Mouse (Mus musculus): Measurements from ENCODE around the gene Tmem8. TPM values are rescaled to one million over a fixed set of nuclear protein-coding genes. Genes with fewer than 3 reads are reported as not detected.
"Not testable (repeated sequence)": the region's sequence is repeated elsewhere in the genome, so short reads cannot be mapped to it uniquely, and the experiment has no call there.

The Tmem8 gene
- polyA plus RNA-seq, 1 experiment from 2014 or later: 2.1 TPM

DNA sequence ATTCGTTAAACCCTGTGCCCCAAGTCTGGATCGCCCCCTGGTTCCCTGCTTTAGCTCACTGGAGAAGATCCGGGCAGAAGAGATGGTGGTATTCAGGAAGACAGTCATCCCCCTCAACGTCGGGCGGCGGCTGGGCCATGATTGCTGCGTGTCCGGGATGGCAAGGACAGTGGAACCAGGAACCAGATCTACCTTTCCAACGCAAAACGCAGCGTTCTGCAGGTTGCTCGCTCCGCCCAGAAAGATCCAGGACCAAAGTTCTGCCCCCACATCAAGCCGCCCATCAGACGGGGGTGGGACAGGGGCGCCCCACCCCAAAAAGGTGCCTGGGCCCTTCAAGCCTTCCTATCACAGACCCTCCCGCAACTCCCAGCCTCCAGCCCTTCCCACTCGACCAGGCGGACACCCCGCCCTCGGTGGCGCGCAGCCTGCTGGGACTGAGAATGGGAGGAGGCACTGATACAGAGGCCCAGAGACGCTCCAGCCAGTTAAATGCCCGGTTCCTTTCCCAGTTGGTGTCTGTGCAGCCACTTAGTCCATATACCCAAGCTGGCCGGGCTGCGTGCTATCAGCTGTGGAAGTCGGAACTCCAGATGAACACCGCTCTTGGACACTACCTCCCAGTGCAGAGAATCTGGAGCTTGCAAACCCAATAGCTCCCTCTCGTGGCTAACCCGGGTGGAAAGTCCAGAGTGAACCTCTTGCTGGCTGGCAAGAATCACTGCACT is 23.0 kb upstream of the Tmem8 start, which contains the start of gene Decr2:
Decr2 (minus strand) TSS at position 433 of the 728 bp plus-strand sequence.
- 3% methylated on average over 32 of the region's 32 CpGs for WGBS
- peaks cover 18% of the 10 kb centered on the region; the same call in 1 of the 2 replicates for H3K36me3 ChIP-seq (replicated peaks)
- peak; percentile 87 for ATAC-seq (ENCODE audit: low FRiP score)
- peaks cover 20% of the 10 kb centered on the region for H3K4me1 ChIP-seq
- peak within 1 kb of the TSS; percentile 88 for H3K4me2 ChIP-seq
- no peaks in the 10 kb centered on the region for H3K9me3 ChIP-seq
- peak within 1 kb of the TSS; percentile 65 for H3K9ac ChIP-seq
- H3K4me3 ChIP-seq (replicated peaks): peak within 1 kb of the TSS; percentile 54
- H3K27me3 ChIP-seq: no peaks in the 10 kb centered on the region
- peak within 1 kb of the TSS; percentile 80 for H3K27ac ChIP-seq

GRCm38 (mm10) chr17:26094531-26095110 is 18.5 kb upstream of the Tmem8 start:
- Histone ChIP-seq H3K27me3 (no peaks in the 10 kb centered on the region), H3K9me3 (no peaks in the 10 kb centered on the region), H3K4me3 (replicated peaks) (peak overlapping the region; percentile 54), H3K4me1 (peaks cover 24% of the 10 kb centered on the region), H3K27ac (peak overlapping the region; percentile 67; the same call in 1 of the 2 replicates), H3K36me3 (replicated peaks) (peaks cover 15% of the 10 kb centered on the region; the same call in 1 of the 2 replicates), H3K9ac (peak overlapping the region; percentile 76), H3K4me2 (peak overlapping the region; percentile 77)
- 21% methylated on average over 9 of the region's 9 CpGs for WGBS
- peak; percentile 18; the same call in 1 of the 2 replicates for ATAC-seq (ENCODE audit: low FRiP score)

DNA sequence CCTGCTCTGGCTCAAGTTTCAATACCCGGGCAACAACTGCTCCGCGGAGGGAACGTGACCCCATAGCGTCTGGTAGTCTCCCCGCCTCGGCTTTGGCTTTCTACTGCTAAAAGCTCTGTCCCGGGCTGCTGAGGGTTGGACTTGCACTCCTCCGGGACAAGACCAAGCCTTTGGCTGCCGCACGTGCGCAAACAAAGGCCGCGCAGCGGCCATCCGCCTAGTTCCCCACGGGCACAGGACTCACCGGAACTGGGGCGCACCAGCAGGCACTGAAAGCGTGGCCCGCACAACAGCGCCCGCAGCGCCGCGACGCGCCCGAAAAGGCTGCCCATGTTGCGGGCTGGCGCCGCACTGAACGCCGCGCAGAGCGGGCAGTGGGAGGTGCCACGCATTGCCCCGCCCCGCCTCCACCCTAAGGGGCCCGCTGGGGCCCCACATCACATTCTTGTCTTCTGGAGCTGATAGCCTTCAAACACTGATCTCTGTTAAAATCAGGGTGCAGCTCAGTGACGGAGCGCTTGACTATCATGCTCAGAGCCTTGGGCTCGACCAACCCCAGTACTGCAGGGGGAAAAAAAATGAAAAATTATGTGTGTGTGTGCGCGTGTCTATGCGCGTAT is 17.9 kb upstream of the Tmem8 start, which contains the start of gene Nme4:
Nme4 (minus strand) TSS at position 482 of the 620 bp plus-strand sequence.
- no peaks in the 10 kb centered on the region for H3K27me3 ChIP-seq
- peak within 1 kb of the TSS; percentile 67 for H3K27ac ChIP-seq
- WGBS: 4% methylated on average over 47 of the region's 47 CpGs
- H3K4me1 ChIP-seq: peaks cover 18% of the 10 kb centered on the region
- H3K9me3 ChIP-seq: no peaks in the 10 kb centered on the region
- H3K9ac ChIP-seq: peak within 1 kb of the TSS; percentile 76
- ATAC-seq (ENCODE audit: low FRiP score): peak; percentile 71
- peak within 1 kb of the TSS; percentile 54 for H3K4me3 ChIP-seq (replicated peaks)
- H3K4me2 ChIP-seq: peak within 1 kb of the TSS; percentile 77
- H3K36me3 ChIP-seq (replicated peaks): peaks cover 15% of the 10 kb centered on the region; the same call in 1 of the 2 replicates

DNA sequence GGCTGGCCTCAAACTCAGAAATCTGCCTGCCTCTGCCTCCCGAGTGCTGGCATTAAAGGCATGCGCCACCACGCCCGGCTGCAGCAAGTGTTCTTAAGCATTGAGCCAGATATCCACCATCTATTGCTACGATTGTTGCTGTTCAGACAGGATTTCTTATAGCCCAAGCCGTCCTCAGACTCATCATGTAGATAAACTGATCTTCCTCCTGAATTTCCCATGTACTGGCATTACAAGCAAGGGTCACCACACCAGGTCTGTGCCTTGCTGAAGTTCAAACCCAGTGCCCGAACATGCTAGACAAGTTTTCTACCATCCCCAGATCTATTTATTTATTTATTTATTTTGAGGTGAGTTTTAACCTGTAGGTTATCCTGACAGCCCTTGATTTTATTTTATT is 14.6 kb upstream of the Tmem8 start:
- Histone ChIP-seq H3K9me3 (no peaks in the 10 kb centered on the region), H3K4me2 (no peak overlapping the region), H3K4me3 (replicated peaks) (no peak overlapping the region), H3K27me3 (no peaks in the 10 kb centered on the region), H3K36me3 (replicated peaks) (0 out of 2 replicates have a peak, but pooled peaks cover 3% of the 10 kb centered on the region), H3K9ac (no peak overlapping the region), H3K27ac (no peak overlapping the region), H3K4me1 (peaks cover 18% of the 10 kb centered on the region)
- no peak for ATAC-seq (ENCODE audit: low FRiP score)
- WGBS: 94% methylated on average over 7 of the region's 7 CpGs

- ATAC-seq (ENCODE audit: low FRiP score); H3K9ac ChIP-seq; H3K36me3 ChIP-seq (replicated peaks); H3K4me3 ChIP-seq (replicated peaks); H3K4me2 ChIP-seq; H3K27ac ChIP-seq; H3K9me3 ChIP-seq; H3K27me3 ChIP-seq: not testable (repeated sequence)
- WGBS: 68% methylated on average over 3 of the region's 3 CpGs
- peaks cover 13% of the 10 kb centered on the region for H3K4me1 ChIP-seq
Observed at GRCm38 (mm10) chr17:26099316-26099715, 13.8 kb upstream of the Tmem8 start.

DNA sequence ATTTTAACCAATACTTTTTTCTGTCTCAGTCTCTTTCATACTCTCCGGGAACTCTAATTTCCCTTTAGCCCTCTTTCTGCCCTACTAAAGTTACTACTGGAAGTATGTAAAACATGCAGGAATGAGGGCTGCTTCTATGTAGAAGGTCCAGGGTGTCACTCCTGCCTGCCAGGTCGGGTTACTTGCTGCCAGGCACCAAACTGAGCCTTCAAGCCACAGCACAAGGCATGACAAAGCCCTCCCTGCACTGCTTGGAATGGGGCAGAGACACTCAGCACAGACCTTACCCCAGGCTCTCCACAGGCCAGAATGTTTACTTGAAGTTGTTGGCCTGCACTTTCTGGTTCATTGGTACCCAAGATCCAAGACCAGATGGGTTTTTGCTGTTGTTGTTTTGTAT is 12.9 kb upstream of the Tmem8 start:
- no peaks in the 10 kb centered on the region for H3K36me3 ChIP-seq (replicated peaks)
- 49% methylated on average over 2 of the region's 2 CpGs for WGBS
- peaks cover 5% of the 10 kb centered on the region; the same call in 1 of the 2 replicates for H3K4me1 ChIP-seq
- H3K4me2 ChIP-seq: no peak overlapping the region
- no peak overlapping the region for H3K9ac ChIP-seq
- no peak overlapping the region for H3K27ac ChIP-seq
- H3K9me3 ChIP-seq: no peaks in the 10 kb centered on the region
- no peak overlapping the region for H3K4me3 ChIP-seq (replicated peaks)
- no peak for ATAC-seq (ENCODE audit: low FRiP score)
- no peaks in the 10 kb centered on the region for H3K27me3 ChIP-seq

DNA sequence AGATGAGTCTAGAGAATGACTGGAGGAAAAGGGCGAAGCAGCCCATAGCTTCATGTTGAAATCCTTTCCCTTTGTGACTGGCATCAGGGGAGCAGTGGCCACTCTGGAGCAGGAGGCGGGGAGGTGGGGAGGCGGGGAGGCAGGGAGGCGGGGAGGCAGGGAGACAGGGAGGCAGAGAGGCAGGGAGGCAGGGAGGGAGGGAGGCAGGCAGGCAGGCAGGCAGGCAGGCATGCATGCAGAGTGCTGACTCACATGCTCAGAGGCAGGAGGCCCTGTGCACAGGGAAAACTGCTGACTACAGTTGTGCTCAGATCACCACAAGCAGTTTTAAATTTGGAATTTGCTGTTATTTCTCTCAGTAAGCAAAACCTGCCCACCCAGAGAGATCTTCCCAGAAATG is 11.6 kb upstream of the Tmem8 start:
- Histone ChIP-seq H3K27ac (no peak overlapping the region), H3K4me1 (no peaks in the 10 kb centered on the region), H3K27me3 (no peaks in the 10 kb centered on the region), H3K36me3 (replicated peaks) (no peaks in the 10 kb centered on the region), H3K9ac (no peak overlapping the region), H3K9me3 (no peaks in the 10 kb centered on the region), H3K4me2 (no peak overlapping the region), H3K4me3 (replicated peaks) (no peak overlapping the region)
- WGBS: 42% methylated on average over 3 of the region's 4 CpGs
- no peak for ATAC-seq (ENCODE audit: low FRiP score)

GRCm38 (mm10) chr17:26105619-26106018 is 7.5 kb upstream of the Tmem8 start:
- no peak for ATAC-seq (ENCODE audit: low FRiP score)
- no peaks in the 10 kb centered on the region for H3K36me3 ChIP-seq (replicated peaks)
- H3K4me1 ChIP-seq: peaks cover 2% of the 10 kb centered on the region; the same call in 1 of the 2 replicates
- no peaks in the 10 kb centered on the region for H3K9me3 ChIP-seq
- no peak overlapping the region for H3K27ac ChIP-seq
- H3K4me3 ChIP-seq (replicated peaks): no peak overlapping the region
- H3K4me2 ChIP-seq: no peak overlapping the region
- WGBS: 69% methylated on average over 3 of the region's 4 CpGs
- no peak overlapping the region for H3K9ac ChIP-seq
- H3K27me3 ChIP-seq: peaks cover 6% of the 10 kb centered on the region

DNA sequence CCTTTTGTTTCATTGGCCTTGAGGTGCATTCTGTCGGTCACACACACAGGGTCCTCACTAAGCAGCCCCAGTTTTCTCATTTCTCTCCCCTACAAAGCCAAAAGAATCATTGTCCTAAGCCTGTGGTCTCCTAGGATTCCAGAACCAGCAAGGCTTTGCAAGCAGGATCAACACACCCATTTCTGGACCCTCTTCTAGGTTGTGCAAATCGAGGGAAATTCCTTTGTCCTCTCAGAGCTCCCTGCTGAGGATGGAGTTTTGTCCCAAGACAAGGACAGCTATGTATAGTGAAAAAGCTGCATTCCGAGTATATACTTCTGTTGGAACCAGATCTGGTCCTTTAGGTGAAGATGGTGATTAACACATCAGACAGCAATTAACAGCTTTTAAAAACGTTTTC is 2.9 kb upstream of the Tmem8 start:
- Histone ChIP-seq H3K27ac (no peak overlapping the region), H3K4me2 (no peak overlapping the region), H3K4me1 (peaks cover 20% of the 10 kb centered on the region), H3K27me3 (peaks cover 50% of the 10 kb centered on the region), H3K4me3 (replicated peaks) (no peak overlapping the region), H3K9me3 (no peaks in the 10 kb centered on the region), H3K36me3 (replicated peaks) (no peaks in the 10 kb centered on the region), H3K9ac (no peak overlapping the region)
- ATAC-seq (ENCODE audit: low FRiP score): no peak
- whole genome bisulfite sequencing: 12% methylated on average over 4 of the region's 4 CpGs

- Histone ChIP-seq H3K36me3 (replicated peaks) (no peaks in the 10 kb centered on the region), H3K27ac (no peak overlapping the region), H3K9ac (no peak overlapping the region), H3K4me3 (replicated peaks) (no peak overlapping the region), H3K9me3 (no peaks in the 10 kb centered on the region), H3K4me2 (no peak overlapping the region), H3K27me3 (peaks cover 59% of the 10 kb centered on the region), H3K4me1 (peaks cover 20% of the 10 kb centered on the region)
- 6% methylated on average over 4 of the region's 4 CpGs for WGBS
- no peak for ATAC-seq (ENCODE audit: low FRiP score)
Observed at GRCm38 (mm10) chr17:26111024-26111423, 2.1 kb upstream of the Tmem8 start.

- H3K9ac ChIP-seq: no peak overlapping the region
- no peak overlapping the region for H3K27ac ChIP-seq
- 24% methylated on average over 4 of the region's 4 CpGs for WGBS
- H3K36me3 ChIP-seq (replicated peaks): no peaks in the 10 kb centered on the region
- no peak overlapping the region for H3K4me2 ChIP-seq
- H3K9me3 ChIP-seq: no peaks in the 10 kb centered on the region
- ATAC-seq (ENCODE audit: low FRiP score): no peak
- peaks cover 66% of the 10 kb centered on the region for H3K27me3 ChIP-seq
- no peak overlapping the region for H3K4me3 ChIP-seq (replicated peaks)
- H3K4me1 ChIP-seq: peaks cover 20% of the 10 kb centered on the region
Observed at GRCm38 (mm10) chr17:26111722-26112121, 1.4 kb upstream of the Tmem8 start.

DNA sequence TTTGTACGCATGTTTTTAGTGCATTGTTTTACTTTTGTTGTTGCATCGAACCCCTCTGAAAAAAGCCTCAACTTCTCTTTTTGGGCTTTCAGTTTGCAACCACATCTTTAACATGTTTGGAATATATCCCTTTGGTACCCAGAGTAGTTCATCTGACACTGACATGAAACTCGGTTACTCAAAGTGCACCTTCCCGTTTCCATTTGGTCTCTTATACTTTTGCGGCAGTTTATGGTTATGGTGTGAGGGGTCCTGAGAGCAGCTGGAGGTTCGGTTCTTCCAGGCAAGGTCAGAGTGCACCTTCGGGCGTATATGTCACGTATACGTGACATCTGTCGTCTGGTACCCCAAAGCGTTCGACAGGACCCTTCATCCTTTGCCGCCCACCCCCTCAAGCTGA is 348 bp upstream of the Tmem8 start:
- Histone ChIP-seq H3K9me3 (no peaks in the 10 kb centered on the region), H3K4me3 (replicated peaks) (peak overlapping the region; percentile 78), H3K27ac (no peak overlapping the region), H3K9ac (peak overlapping the region; percentile 85), H3K4me2 (peak overlapping the region; percentile 96), H3K4me1 (peaks cover 20% of the 10 kb centered on the region), H3K36me3 (replicated peaks) (no peaks in the 10 kb centered on the region), H3K27me3 (peaks cover 75% of the 10 kb centered on the region)
- WGBS: 20% methylated on average over 14 of the region's 14 CpGs
- peak; percentile 48; the same call in 1 of the 2 replicates for ATAC-seq (ENCODE audit: low FRiP score)
